Mouse (Mus musculus) kidney, postnatal 14 days (tissue): ENCODE results near the gene Pfkfb3.

Experiments used
- DNase-seq: peaks from one replicate; pipeline ENCODE4 v3.0.0; 2022; ENCODE audit warnings: mixed read lengths

The Pfkfb3 gene

DNA sequence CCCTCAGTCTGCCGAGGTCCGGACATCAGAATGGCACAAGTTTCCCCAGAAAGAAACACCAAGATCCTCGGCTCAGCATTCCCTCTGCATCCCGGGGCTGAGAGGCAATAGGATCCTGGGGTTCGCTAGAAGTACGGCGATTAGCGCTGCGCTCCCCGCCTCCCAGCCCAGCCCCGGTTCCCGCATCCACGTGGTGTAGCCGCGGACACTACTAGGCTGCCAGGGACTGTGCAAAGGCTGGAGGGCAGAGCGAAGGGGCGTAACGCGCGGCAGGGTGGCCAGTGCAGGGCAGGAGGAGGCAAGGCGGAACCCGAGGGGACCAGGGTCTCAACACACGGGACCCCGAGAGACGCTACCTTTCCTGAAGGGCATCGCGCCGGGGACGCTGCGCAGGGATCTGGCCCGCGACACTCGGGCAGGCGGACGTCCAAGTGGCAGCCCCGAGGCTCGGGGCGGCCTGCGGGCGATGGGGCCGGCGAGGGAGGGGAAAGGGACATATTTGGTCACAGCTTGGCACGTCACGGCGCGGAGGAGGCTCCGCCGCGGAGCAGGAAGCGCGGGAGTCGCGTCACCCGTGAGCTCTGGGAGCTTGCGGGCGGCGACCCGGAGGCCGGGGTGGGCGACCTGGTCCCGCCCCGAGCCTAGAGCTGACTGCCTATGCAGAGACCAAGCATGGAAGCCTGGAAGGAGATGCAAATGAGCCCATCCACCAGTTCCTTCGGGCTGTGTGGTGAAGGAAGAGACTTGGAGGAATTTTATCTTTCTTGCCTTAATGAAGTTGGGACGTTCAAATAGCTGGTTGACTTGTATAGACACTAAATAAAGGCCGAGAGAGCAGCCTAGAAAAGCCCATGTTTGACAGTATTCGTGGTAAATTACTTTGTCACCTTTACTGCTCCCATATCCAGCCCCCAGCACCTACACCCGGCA is at the start of gene Pfkfb3:
TSS of gene Pfkfb3 (minus strand) at position 607 of the 930 bp plus-strand sequence.
- DNase-seq = peak; percentile 85

DNA sequence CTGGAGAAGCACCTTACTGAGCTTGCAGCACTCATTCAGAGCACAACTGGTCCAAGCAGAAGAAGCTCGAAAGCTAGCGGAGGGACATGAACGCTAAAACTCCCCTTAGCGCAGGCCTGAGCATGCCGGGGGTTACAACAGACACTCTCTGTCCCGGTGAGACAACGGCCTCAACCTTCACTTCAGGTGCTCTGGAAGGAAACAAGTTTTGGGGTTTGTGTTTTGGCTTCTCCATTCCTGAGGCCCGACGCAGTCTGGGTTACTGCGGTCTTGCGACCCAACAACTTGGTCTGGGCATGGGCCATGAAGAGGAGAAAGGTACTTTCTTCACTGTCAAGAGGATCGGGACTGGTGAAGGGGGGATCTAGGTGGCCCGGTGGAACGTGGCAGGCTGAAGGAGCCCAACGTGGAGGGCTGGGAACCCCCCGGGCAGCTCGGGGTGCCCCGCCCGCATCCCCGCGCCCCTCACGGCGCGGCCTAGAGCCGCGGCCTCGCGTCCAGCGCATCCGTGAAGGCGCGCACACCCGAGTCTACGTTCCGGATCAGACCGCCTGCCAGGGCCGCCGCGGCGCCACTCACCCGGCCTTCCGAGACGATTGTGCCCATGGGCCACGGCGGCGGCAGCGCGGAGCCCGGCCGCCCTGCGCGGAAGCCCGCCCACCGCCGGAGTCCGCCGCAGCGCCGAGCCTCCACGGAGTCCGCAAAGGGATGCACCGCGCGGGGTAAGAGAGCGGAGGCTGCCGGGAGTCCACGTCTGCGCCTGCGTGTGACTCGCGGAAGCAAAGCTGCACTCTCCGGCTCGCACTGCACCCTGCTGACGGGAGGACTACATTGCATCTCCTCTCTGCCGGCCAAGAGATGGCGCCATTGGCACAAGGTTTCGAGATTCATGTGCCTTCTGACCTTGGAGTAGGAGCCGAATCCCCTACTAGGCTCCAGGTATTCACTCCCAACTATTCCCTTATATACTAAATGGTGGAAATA is 48.9 kb upstream of the Pfkfb3 start:
- DNase-seq = peak; percentile 95

DNA sequence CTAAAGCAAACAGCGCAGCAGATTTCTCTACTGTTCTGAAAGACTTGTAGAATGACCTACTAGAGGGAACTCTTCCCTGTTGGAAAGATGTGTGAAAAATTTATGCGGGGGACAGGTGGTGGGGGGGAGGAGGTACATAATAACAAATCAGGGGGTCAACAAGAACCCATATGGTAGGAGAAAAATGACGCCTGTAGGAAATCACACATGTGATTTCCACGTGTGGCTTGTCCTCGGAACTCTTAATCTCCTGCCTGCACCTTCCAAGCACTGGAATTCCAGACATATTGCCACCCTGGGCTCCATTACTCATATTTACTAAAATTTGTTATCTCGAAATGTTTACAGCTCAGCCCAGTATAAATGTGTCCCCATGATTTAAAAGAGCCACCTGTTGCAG is 47.9 kb upstream of the Pfkfb3 start:
- no peak for DNase-seq

DNA sequence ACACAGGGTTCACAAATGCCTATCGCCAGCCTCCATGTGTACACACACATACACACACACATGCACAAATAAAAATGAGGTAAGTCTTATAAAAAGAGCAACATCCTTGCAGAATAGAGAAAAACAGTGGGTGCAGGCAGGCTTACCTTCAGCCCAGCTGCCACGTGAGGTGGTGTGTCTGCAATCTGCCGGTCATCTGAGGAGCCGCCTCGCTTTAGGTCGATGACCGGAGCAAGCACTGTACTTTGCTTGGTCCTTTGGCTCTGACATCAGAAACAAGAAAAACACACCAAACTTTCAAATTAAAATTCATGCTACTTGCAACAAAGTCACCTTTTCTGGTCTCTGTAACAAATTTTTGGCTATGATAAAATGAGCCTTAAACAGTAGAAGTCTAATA is 44.0 kb upstream of the Pfkfb3 start:
- DNase-seq = peak; percentile 15

DNA sequence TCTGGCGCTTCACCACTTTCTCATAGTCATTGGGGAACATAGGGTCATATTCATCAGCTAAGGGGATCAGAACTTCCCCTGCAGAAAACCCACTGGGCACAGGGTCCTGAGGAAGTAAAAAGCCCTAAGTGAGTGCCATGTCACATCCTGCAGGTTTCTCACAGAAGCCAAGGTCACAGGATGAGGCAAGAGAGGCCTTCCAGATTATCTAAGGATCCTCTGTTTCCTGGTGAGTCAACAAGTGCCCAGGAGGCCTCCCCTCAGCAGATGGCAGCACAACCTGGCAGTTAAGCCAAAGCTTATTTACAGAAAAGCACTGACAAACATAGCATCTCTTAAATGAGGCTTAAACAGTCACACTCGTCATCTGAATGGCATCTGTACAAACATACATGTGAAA is 42.8 kb upstream of the Pfkfb3 start:
- no peak for DNase-seq

DNA sequence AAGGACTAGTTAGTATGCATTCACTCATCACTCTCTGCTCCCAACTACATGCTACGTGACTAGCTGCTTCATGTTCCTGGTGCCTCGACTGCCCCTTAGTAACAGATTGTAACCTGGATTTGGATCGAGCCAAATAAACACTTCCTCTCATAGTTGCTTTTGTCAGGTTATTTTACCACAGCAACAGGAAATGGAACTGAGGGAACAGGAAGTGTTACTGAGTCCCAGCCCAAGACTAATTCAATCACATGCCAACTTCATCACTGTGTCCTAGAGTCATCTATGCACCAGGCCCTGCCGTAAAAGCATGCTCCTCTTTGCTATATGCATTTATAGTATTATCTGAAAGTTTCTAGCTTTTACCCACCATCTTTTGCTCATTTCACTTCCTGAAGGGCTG is 34.1 kb upstream of the Pfkfb3 start:
- no peak for DNase-seq

DNA sequence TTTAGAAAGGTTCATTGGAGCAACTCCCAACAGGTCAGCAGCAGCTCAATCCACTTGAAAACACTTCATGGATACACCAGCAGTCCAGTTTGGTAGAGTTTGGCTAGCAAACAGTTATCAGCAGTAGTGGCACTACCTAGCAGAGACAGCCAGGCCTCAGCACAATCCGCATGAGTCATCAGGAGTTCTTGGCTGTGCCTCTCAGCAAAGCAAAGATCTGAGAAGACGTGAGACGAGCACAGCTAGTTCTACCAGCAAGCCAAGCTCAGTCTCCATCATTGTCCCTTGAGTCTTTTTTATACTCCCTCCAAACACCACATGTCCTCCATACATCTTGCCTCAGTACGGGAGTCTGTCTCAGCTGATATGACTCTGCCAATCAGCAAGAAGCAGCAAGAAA is 25.5 kb upstream of the Pfkfb3 start:
- DNase-seq = no peak

DNA sequence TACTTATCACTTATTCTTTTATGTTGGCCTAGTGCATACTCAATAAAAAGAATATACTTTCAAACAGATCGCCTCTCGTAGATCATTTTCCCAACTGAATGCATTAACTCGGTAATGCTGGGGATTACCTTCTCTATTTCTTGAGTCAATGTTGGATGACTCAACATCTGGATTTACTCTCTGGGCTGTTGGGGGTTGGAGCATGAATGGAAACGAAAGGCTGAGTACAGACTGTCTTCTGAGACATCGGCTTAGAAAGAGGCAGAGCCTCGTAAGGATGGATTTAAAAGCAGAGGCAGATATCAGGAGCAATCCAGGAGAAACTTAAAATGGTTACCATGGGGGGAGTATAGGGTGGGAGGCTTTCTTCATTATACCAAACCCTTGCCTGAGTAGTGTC is 24.3 kb upstream of the Pfkfb3 start:
- DNase-seq = no peak

DNA sequence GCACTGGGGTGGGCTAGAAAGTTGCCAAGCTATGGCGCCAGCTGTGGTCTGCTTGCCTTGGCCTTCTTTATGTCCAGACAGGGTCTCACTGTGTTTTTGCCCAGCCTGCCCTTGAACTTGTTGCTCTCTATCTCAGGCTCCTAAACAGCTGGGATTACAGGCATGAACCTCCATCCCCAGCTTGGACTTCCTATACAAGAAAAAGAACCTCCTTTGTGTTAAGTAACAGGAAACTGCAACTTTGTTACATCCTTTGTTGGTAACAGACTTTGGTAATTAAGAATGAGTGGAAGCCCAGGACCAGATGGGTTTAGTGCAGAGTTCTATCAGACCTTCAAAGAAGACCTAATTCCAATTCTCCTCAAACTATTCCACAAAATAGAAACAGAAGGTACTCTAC is 19.8 kb upstream of the Pfkfb3 start:
- no peak for DNase-seq

DNA sequence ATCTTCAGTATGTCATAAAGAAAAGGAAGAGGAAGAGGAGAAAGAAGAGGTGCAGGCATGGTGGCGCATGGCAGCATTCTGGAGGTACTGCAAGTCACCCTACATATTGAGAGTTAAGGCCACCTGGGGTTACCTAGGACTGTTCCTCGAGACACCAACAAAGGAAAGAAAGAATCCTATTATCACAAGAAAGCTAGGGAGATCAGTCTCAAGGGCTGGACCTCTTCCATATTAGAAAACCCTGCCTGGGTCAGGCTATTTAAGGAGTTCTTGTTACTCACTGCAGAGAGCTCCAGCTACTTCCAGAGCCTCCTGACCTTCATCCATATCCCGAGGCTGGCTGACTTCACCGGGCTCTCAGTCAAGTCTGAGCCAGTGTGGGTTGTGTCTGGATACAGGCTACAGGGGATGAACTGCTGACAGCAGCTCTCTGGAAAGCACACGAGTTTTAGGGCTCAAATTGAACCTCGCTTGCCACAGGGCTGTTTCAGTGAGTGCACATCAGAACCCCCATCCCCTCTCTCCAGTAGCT is 17.2 kb upstream of the Pfkfb3 start:
- no peak for DNase-seq

DNA sequence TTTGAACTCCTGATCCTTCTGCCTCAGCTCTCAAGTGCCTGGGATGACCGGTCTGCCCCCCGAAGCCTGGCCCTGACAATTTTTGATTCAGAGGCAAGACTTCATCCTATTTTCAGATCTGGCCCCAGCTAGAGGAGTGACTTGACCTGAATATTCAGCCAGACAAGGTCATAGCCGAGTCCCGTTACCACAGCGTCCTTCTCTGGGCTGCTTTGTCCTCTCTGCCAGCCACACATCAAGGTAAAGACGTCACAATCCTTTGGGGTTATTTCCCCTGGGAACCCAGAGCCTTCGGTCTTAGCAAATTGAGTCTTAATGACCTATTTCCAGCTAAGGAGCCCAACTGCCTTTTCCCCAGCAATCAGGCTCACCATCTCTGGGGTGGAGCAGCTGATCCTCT is 14.6 kb upstream of the Pfkfb3 start:
- no peak for DNase-seq

DNA sequence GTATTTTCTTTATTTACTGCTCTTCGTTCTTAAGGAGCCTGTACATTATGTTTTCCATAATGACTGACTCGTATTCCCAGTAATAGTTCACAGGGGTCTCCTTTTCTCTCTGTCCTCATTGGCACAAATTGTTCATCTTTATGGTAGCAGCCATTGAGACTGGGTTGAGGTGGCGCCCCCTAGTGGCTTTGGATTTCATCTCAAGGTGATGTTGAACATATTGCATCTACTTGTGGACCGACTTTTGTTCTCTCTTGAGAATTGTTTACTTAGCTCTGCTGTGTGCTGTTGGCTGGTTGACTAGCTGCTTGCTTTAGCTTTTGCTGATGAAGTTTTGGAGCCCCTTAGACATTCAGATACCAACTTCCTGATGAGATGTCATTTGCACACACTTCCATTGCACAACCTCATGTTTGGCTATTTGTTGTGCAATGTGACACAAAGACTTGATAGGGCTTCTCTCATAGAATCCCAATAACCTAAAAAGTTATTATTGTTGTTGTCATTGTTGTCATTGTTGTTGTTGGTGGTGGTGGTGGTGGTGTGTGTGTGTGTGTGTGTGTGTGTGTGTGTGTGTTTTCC is 14.0 kb upstream of the Pfkfb3 start:
- peak; percentile 44 for DNase-seq

DNA sequence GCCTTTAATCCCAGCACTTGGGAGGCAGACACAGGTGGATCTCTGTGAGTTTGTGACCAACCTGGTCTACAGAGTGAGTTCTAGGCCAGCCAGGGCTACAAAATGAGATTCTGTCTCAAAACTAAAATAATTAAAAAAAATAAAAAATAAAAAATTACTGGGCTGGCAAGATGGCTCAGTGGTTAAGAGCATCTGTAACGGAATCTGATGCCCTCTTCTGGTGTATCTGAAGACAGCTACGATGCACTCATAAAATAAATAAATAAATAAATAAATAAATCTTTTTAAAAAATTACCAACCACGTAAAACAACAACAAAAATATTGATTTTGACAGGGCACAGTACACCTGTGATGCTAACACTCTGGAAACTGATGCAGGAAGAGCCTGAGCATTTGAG is 13.0 kb upstream of the Pfkfb3 start:
- DNase-seq = no peak

DNA sequence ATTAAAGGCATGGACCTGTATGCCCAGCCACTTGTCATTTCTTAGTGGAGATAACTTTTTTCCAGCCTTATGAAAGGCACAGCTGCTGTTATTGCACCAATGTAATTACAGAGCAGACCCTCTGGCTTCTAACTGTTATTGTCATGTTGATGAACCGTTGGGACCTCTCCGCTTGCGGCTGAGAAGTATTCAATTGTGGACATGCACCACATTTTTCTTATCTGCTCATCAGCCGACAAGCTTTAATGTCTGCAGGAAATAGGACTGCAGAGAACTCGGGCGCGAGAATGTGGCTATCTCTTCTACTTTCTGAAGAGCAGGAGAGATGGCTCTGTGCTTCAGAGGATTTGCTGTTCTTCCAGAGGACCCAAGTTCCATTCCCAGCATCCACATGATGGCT is 12.4 kb upstream of the Pfkfb3 start:
- DNase-seq = no peak

DNA sequence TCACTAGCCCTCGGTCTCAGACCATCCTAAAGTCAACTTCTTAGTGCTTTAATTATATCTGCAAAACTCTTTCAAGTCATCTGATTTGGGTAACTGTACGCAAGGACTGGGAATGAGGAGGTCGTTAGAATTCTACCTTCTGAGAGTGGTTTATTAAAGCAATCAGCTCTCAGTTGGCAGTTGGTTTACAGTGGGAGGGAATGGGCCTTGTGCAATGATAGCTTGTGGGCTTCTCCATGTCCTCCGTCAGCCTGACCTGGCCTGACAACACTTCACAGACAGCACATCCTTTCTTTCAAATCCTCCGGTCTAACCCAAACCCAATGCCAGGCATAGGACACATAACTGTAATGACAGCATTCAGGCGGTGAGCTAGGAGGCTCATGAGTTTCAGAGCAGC is 10.9 kb upstream of the Pfkfb3 start:
- no peak for DNase-seq

DNA sequence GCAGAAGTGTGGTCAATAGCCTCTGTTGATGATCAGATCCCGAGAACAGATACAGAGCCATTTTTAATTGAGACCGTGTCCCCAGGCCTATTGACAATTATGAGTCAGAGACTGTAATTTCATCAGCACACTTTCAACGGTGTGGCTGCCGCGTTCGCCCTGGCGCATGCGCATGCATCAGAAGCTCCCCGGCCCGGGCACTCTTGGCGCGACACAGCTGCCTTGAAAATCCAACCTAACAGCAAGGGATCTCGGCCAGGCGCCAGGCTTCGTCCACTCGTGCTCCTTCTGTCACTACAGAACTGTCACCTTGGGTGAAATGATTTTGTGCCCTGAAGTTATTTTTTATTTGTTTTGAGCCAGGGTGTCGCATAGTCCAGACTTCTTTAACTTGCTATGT is 9.4 kb upstream of the Pfkfb3 start:
- no peak for DNase-seq

DNA sequence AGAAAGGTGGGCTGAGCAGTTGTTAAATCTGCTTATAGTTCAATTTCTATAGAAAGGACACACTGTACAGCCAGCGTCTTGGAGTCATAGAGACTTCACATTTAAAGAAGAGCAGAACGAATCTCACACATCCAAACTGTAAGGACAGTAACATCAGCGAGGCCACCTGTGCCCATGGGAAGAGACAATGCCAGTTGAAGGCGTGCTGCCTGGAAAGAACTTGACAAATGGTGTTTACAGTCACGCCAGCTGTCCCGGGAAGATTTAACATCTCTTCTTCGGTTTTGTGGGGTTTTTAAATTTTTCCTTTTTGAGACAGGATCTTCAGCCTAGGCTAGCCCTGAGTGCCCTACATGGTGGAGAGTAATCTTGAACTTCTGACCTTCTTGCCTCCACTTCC is 4.8 kb upstream of the Pfkfb3 start:
- DNase-seq = no peak

DNA sequence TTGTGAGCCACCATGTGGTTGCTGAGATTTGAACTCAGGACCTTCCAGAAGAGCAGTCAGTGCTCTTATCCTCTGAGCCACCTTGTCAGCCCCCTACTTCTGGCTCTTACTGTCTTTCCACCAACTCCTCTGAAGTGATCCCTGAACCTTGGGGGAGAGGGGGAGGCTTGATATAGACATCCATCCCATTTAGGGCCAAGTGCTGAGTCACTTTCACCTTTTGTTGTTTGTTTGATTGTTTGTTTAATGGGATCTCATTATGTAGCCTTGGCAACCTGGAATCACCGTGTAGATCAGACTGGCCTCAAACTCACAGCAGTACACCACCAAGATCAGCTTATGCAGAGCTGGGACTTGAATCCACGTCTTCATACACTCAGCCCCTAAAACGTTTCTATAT is 3.4 kb upstream of the Pfkfb3 start:
- no peak for DNase-seq

DNA sequence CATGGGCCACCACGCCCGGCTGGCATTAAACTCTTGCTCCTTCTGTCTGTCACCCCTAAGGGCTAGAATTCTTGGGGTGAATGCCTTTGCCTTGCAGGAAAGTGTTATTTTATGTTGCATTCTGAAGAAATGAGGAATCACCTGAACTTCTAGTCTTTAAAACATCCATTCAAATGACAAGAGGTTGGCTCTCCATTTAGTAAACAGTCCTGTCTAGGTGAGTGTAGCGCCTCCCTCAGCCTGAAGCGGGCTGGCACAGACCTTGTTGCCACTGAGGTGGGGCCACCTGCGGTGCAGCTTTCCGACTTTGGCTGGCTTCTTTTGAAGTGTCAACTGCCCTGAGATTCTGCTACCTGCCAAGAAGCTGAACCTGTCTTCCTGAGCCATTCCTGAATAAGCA is 1.4 kb upstream of the Pfkfb3 start:
- no peak for DNase-seq

DNA sequence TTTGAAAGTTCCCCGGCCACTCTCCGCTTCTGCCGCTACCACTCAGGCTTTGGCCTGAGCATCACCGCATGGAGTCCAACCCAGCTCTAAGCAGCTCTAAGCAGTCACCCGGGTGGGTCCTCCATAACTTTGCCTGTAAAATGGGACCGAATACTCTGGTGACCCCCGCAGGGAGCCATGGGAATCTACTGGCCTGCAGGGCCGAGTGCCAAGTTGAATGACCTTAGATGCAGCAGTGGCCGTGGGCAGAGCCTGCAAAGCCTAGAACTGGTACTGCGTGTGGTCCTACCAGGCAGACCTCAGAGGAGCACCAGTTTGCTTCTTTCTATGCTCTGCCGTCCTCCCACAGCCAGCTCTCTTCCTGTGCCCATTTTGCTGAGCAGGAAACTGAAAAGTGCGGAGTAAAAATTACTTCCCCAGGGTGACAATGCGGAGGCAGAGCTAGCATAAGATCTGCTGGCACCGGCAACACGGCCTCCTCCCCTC is 868 bp downstream of the Pfkfb3 start:
- peak; percentile 60 for DNase-seq

DNA sequence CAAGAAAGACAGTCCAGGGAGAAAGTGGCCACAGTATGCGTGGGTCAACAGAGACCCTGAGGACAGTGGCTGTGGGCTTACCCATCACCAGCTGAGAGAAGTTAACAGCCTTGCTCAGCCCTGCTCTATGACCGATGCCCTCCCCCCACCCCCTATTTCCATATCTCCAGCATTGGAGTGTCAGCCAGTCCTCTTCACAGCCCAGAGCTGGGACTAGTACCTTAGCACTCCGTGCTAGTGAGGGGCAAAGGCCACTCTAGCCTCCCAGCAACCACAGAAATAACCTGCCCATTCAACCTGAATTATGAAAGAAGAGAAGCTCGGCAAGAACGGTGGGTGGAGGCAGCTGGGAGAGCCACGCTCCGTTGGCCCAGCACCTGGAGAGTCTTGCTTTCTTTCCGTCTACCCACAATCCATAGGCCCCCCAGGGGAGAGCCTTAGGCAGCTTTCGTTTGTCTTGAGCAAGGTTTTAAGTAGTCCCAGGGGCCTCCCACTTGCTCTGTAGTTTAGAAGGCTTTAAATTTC is 1.5 kb downstream of the Pfkfb3 start:
- DNase-seq = peak; percentile 72

DNA sequence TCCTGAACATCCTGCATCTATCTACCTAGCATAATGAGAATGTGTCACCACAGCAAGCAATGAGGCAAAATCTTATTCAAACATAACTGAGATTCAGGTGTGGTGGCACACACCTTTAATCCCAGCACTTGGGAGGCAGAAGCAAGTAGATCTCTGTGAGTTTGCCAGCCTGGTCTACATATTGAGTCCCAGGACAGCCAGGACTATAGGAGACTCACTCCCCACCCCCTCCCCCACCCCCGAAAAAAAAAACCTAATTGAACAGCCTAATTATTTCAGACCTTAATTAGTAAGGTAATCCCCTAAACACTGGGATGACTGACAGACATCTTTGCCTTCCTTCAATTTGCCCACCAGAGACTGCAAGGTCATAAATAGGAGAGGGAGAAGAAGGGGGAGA is 2.2 kb downstream of the Pfkfb3 start:
- DNase-seq = no peak

DNA sequence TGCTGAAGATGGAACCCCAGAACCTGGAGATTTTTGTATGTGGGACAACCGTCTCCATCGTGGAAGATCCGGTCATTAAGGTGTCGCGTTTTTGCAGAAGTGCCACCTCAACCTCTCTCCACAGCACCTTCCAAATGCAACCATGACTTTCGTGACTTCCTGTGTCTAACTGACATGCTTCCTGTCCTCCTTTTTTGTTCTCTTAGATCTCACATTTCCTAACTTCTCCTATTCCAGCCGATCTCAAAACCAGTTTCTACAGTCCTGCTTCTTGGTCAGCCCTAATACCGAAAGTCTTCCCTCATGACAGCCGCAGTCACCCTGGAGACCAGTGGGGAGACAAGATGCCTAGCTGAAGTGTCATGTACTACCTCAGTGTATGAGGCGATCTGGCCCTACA is 5.4 kb downstream of the Pfkfb3 start:
- DNase-seq = no peak
